Mouse (Mus musculus): Measurements from ENCODE around the gene Carns1. TPM values are rescaled to one million over a fixed set of nuclear protein-coding genes. Genes with fewer than 3 reads are reported as not detected.

Carns1 gene
- total and polyA plus RNA-seq, 3 experiments = 0.63 to 0.81 TPM; not detected in 1

DNA sequence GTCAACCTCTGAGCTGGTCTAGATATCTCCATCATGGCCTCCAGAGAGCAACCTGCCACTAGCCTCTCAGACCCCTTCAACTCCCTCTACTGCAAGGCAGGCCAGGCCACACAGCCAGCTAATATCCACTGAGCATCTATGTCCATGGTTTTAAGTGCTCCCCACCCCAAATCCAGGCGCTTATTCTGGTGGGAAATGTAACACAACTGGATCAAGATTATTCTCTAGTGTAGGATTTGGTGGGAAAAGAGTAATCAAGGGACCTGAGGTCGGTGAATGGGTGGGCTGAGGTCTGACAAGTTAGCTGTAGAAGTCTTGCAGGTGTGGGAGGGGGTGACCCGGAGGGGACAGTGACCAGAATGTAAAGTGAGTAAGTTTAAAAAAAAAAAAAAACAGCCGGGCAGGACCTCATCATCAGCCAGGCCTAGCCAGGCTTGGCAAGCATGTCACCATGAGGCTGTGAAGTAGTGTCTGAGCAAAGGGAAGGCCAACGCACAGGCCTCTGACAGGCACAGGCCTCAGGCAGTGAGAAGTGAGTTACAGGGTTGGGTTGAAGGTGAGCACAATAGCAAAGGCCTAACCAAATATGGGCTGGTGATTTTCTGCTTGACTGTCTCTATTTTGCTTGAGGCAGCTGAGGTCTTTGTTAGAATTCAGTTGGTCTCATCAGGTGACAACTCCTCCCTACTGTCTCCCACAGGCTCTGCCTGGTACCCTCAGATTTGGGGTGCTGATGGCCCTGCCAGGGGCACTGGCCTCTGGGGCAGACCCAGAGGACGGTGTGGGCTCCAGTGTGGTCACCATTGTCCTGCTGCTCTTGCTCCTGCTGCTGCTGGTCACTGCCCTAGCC, 19.8 kb downstream of the Carns1 start:
- H3K27me3 ChIP-seq (ENCODE audit: control insufficient read depth in 1 of 2, insufficient read depth in 2 of 2, low read length in 2 of 2) = no peaks in the 10 kb centered on the region
- H3K9me3 ChIP-seq (replicated peaks; ENCODE audit: insufficient read depth, low read length) = no peaks in the 10 kb centered on the region
- peaks cover 1 to 2% of the 10 kb centered on the region in 2 experiments; a peak in 3 of 4 replicates for H3K36me3 ChIP-seq (ENCODE audit: control insufficient read depth in 1 of 2, insufficient read depth in 2 of 2, low read length in 2 of 2)
- H3K4me3 ChIP-seq (ENCODE audit: control insufficient read depth in 1 of 2, insufficient read depth in 1 of 2, low read depth in 2 of 2, low read length in 2 of 2) = peak overlapping the region; percentile 59 to 62
- peak overlapping the region; percentile 75 for H3K9ac ChIP-seq (ENCODE audit: control insufficient read depth, low read depth, low read length, poor library complexity, severe bottlenecking)
- TF ChIP-seq ZMIZ1 (IDR thresholded peaks at IDR 0.05; ENCODE audit: low read depth, low read length) (0 out of 2 replicates have a peak, but pooled peaks have one; percentile 57), SIN3A (IDR thresholded peaks at IDR 0.05; ENCODE audit: low read length) (peak; percentile 16; the same call in 1 of the 2 replicates), HCFC1 (IDR thresholded peaks at IDR 0.05; ENCODE audit: low read depth, low read length) (no peak), GATA1 (IDR thresholded peaks at IDR 0.05; ENCODE audit: low read depth, low read length) (no peak), CHD1 (IDR thresholded peaks at IDR 0.05; ENCODE audit: low read depth, low read length) (0 out of 2 replicates have a peak, but pooled peaks have one; percentile 53), JUND (IDR thresholded peaks at IDR 0.05; ENCODE audit: low read depth, low read length) (no peak), MAZ (IDR thresholded peaks at IDR 0.05; ENCODE audit: low read depth, low read length) (0 out of 2 replicates have a peak, but pooled peaks have one; percentile 9), SMC3 (IDR thresholded peaks at IDR 0.05; ENCODE audit: low read depth, low read length) (no peak), MXI1 (IDR thresholded peaks at IDR 0.05; ENCODE audit: low read depth, low read length) (no peak; the same call in 1 of the 2 replicates), GABPA (IDR thresholded peaks at IDR 0.05; ENCODE audit: low read depth, low read length) (no peak), MYC (IDR thresholded peaks at IDR 0.05; ENCODE audit: low read depth, low read length) (no peak), POLR2A (IDR thresholded peaks at IDR 0.05; ENCODE audit: control insufficient read depth in 1 of 2, insufficient read depth in 1 of 2, low read depth in 1 of 2, low read length in 2 of 2, poor library complexity in 1 of 2) (peak in 1 of 2 experiments; percentile 8; a peak in 1 of 4 replicates), CHD2 (IDR thresholded peaks at IDR 0.05; ENCODE audit: low read length) (no peak)
- H3K79me2 ChIP-seq (ENCODE audit: control insufficient read depth, insufficient read depth, low read length, poor library complexity) = peaks cover 6% of the 10 kb centered on the region
- peak overlapping the region; percentile 55 for H3K27ac ChIP-seq (ENCODE audit: control insufficient read depth, low read depth, low read length)
- DNase-seq (ENCODE audit: low read depth, low spot score) = no peak
- peaks cover 4 to 8% of the 10 kb centered on the region in 2 experiments; a peak in 3 of 4 replicates for H3K4me1 ChIP-seq (ENCODE audit: control insufficient read depth in 1 of 2, insufficient read depth in 2 of 2, low read length in 2 of 2)

- Histone ChIP-seq H3K36me3 (ENCODE audit: control insufficient read depth in 1 of 2, insufficient read depth in 2 of 2, low read length in 2 of 2) (peaks cover 1 to 2% of the 10 kb centered on the region in 2 experiments; a peak in 3 of 4 replicates), H3K9me3 (replicated peaks; ENCODE audit: insufficient read depth, low read length) (no peaks in the 10 kb centered on the region), H3K27me3 (ENCODE audit: control insufficient read depth in 1 of 2, insufficient read depth in 2 of 2, low read length in 2 of 2) (no peaks in the 10 kb centered on the region), H3K4me1 (ENCODE audit: control insufficient read depth in 1 of 2, insufficient read depth in 2 of 2, low read length in 2 of 2) (peaks cover 4 to 10% of the 10 kb centered on the region in 2 experiments; a peak in 3 of 4 replicates), H3K9ac (ENCODE audit: control insufficient read depth, low read depth, low read length, poor library complexity, severe bottlenecking) (peak overlapping the region; percentile 75), H3K4me3 (ENCODE audit: control insufficient read depth in 1 of 2, insufficient read depth in 1 of 2, low read depth in 2 of 2, low read length in 2 of 2) (peak overlapping the region; percentile 59 to 62), H3K79me2 (ENCODE audit: control insufficient read depth, insufficient read depth, low read length, poor library complexity) (peaks cover 9% of the 10 kb centered on the region), H3K27ac (ENCODE audit: control insufficient read depth, low read depth, low read length) (peak overlapping the region; percentile 70)
- peak; percentile 58 for DNase-seq (ENCODE audit: low read depth, low spot score)
- TF ChIP-seq POLR2A (IDR thresholded peaks at IDR 0.05; ENCODE audit: control insufficient read depth in 1 of 2, insufficient read depth in 1 of 2, low read depth in 1 of 2, low read length in 2 of 2, poor library complexity in 1 of 2) = peak in 1 of 2 experiments; percentile 72; a peak in 2 of 4 replicates
- TF ChIP-seq MXI1 (IDR thresholded peaks at IDR 0.05; ENCODE audit: low read depth, low read length) = 0 out of 2 replicates have a peak, but pooled peaks have one; percentile 48
- TF ChIP-seq SIN3A (IDR thresholded peaks at IDR 0.05; ENCODE audit: low read length) = peak; percentile 30; the same call in 1 of the 2 replicates
- TF ChIP-seq MYC (IDR thresholded peaks at IDR 0.05; ENCODE audit: low read depth, low read length) = no peak
- TF ChIP-seq POLR2AphosphoS5 (IDR thresholded peaks at IDR 0.05; ENCODE audit: borderline replicate concordance, low read depth, low read length) = no peak
- TF ChIP-seq RAD21 (IDR thresholded peaks at IDR 0.05; ENCODE audit: low read depth, low read length) = no peak
- TF ChIP-seq TAL1 (IDR thresholded peaks at IDR 0.05; ENCODE audit: low read length) = no peak
- TF ChIP-seq EP300 (IDR thresholded peaks at IDR 0.05; ENCODE audit: low read depth in 1 of 2, low read length in 2 of 2) = 0 out of 4 replicates have a peak, but pooled peaks of 1 of the 2 experiments have one; percentile 20
- TF ChIP-seq TCF12 (IDR thresholded peaks at IDR 0.05; ENCODE audit: low read depth, low read length) = 0 out of 2 replicates have a peak, but pooled peaks have one; percentile 26
- TF ChIP-seq TBP (IDR thresholded peaks at IDR 0.05; ENCODE audit: low read depth, low read length) = peak; percentile 62; the same call in 1 of the 2 replicates
- no peak for TF ChIP-seq RCOR1 (IDR thresholded peaks at IDR 0.05; ENCODE audit: low read depth, low read length)
- TF ChIP-seq MAZ (IDR thresholded peaks at IDR 0.05; ENCODE audit: low read depth, low read length) = 0 out of 2 replicates have a peak, but pooled peaks have one; percentile 8
- TF ChIP-seq ZC3H11A (IDR thresholded peaks at IDR 0.05; ENCODE audit: low read depth, low read length) = no peak
- TF ChIP-seq CHD2 (IDR thresholded peaks at IDR 0.05; ENCODE audit: low read length) = 0 out of 2 replicates have a peak, but pooled peaks have one; percentile 44
- peak; percentile 56 for TF ChIP-seq NELFE (IDR thresholded peaks at IDR 0.05; ENCODE audit: low read depth, low read length)
These were observed 20.6 kb downstream of the Carns1 start for GRCm38 (mm10) chr19:4154437-4155222.

Measured in MEL (cell line).